Mouse (Mus musculus): ENCODE data around the gene Slc22a17. TPM values are rescaled to one million over a fixed set of nuclear protein-coding genes. Genes with fewer than 3 reads are reported as not detected.
A peak's percentile ranks its signal among the peaks of the same experiment; 100 is the strongest.

Gene Slc22a17
- total RNA-seq, 2 experiments from 2014 or later, result 1.4 to 3.0 TPM

- ATAC-seq (replicated peaks; ENCODE audit: poor library complexity), result no peak
Observed at GRCm38 (mm10) chr14:54903641-54904040, 9.3 kb downstream of the Slc22a17 start.

- peak; percentile 88 for ATAC-seq (replicated peaks; ENCODE audit: poor library complexity)
Observed at GRCm38 (mm10) chr14:54900383-54900782, 12.5 kb downstream of the Slc22a17 start.

DNA sequence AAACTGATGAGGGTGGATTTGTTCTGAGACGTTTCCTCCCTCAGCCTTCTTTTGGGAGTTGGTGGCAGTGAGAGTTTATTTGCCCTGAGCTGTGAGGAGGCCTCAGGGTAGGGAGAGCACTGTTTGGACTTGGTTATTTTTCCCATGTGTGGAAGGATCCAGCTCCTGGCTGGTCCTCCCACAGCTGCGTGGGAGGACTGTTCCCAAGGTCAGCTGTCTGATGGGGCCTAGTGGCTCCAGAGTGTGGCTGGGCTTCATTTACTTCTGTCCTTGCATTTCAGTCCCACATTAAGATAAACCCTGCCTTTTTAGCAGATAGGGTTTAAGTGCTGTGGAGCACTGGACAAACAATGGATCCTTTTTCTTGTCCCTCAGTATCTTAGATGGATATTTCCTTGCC, 15.5 kb downstream of the Slc22a17 start:
- ATAC-seq (replicated peaks; ENCODE audit: poor library complexity), result no peak

- ATAC-seq (replicated peaks; ENCODE audit: poor library complexity), result peak; percentile 20
Observed at GRCm38 (mm10) chr14:54894296-54895151, 18.4 kb downstream of the Slc22a17 start.

GRCm38 (mm10) chr14:54893651-54894181, 19.2 kb downstream of the Slc22a17 start:
- peak; percentile 97 for ATAC-seq (replicated peaks; ENCODE audit: poor library complexity)

GRCm38 (mm10) chr14:54892200-54892599, 20.7 kb downstream of the Slc22a17 start, which contains the start of gene Pabpn1:
Gene Pabpn1, plus strand, starts transcription at chr14:54892500.
- ATAC-seq (replicated peaks; ENCODE audit: poor library complexity), result no peak

DNA sequence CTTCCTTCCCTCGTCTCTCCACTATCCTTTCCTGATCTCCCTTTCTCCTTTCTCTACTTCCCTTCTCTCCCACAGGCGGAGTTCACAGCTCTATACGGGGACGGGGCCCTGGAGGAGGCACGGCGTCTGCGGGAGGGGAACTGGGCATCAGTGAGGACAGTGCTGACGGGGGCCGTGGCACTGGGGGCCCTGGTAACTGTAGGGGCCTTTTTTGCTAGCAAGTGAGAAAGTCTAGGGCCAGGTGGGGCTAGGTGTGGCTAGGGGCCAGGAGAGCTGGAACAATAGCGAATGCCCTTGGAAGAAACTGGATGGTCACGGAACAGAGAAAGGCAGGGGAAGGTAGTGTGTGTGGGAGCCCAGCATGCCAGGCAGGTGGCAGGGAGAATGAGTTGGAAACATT, 27.6 kb downstream of the Slc22a17 start:
- no peak for ATAC-seq (replicated peaks; ENCODE audit: poor library complexity)

- no peak; the same call in 1 of the 2 replicates for ATAC-seq (replicated peaks; ENCODE audit: poor library complexity)
Observed at GRCm38 (mm10) chr14:54884022-54884712, 28.8 kb downstream of the Slc22a17 start.

GRCm38 (mm10) chr14:54883154-54884021, 29.5 kb downstream of the Slc22a17 start, which contains the start of the genes Bcl2l2 and Gm20521:
Gene Bcl2l2, plus strand, starts transcription at chr14:54883377.
Gene Gm20521, plus strand, starts transcription at chr14:54883441.
- peak; percentile 99 for ATAC-seq (replicated peaks; ENCODE audit: poor library complexity)

- ATAC-seq (replicated peaks; ENCODE audit: poor library complexity), result peak; percentile 69
Observed at GRCm38 (mm10) chr14:54877048-54877715, 35.8 kb downstream of the Slc22a17 start, which contains the start of gene Ppp1r3e. Gene Ppp1r3e, minus strand, starts transcription at chr14:54877550.

DNA sequence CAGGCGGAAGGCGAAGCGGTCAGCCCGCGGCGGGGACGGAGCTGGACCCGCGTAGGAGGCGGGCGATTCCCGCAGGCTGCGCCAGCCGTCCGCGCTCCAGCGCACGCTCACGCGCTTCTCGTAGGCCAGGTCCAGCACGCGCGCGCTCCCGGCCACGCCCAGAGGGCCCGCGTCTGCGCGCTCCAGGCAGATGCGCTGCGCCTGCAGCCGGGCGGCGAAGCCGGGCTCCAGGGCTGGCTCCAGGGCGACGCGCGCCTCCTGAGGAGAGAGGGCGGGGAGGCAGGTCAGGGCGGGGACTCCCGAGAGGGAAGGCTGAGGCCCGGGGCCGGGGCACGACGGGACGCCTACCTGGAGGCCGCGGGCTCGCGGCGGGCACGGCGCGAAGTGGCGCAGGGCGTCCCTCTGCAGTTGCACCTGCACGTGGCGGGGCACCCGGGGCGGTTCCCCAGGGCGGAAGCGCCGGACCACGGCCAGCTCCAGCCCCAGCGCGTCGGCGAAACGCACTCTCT, 36.3 kb downstream of the Slc22a17 start:
- ATAC-seq (replicated peaks; ENCODE audit: poor library complexity), result peak; percentile 81

GRCm38 (mm10) chr14:54875844-54876538, 36.9 kb downstream of the Slc22a17 start:
- peak; percentile 21; the same call in 1 of the 2 replicates for ATAC-seq (replicated peaks; ENCODE audit: poor library complexity)

GRCm38 (mm10) chr14:54874165-54874564, 38.8 kb downstream of the Slc22a17 start:
- ATAC-seq (replicated peaks; ENCODE audit: poor library complexity), result no peak

DNA sequence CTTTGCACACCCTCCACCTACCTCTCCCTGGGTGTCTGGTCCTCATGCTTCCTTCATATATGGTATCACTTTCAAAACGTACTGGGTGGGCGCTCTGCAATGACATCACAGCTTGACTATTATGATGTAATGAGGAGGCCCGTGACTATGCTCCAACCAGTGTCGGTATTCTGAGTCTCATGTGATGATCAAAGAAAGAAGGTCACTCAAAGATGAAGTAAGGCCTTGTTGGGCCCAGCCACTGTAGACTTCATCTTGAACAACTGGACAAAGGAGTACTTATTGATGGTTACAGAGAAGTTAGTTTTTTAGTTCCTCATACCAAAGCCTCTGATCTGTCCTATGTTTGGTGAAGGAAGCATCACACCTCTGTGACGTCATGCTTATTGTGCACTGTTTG, 42.1 kb downstream of the Slc22a17 start, which contains the start of gene Homez:
Homez (minus strand) TSS at position 101 of the 400 bp plus-strand sequence.
- ATAC-seq (replicated peaks; ENCODE audit: poor library complexity), result no peak

GRCm38 (mm10) chr14:54868026-54868425, 44.9 kb downstream of the Slc22a17 start:
- no peak for ATAC-seq (replicated peaks; ENCODE audit: poor library complexity)

DNA sequence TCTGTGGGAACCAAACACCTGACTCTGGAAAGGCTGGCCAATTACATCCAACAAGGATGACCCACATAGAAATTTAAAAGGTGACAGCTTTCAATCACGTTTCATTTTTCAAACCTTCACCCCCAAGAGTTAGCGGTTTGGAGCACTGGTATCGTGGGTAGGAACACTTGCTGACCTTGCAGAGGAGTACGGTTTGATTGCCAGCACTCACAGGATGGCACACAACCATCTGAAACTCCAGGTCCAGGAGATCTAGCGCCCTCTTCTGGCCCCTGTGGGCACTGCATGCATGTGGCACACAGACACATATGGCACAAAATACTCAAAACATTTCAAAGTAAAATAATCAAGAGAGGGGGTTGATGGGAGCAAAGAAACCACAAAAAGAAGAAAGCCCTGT, 46.0 kb downstream of the Slc22a17 start:
- no peak for ATAC-seq (replicated peaks; ENCODE audit: poor library complexity)

DNA sequence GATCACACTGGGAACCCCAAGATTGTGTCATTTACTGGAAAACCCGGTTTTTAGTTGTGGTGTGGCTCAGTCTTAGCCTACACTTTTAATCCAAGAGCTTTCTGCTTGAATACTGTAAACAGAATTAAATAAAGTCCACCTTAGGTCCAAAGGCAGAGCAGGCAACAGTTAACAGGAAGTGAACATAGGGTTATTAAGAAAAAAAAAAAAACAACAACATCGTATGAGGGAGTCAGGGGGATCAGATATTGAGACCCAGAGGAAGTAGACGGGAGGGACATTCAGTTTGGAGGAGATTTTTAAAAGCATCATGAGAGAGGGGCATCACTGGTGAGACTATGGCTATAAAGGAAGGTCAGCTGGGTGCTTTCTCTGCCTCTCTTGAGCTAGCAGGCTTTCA, 46.7 kb downstream of the Slc22a17 start:
- ATAC-seq (replicated peaks; ENCODE audit: poor library complexity), result no peak

DNA sequence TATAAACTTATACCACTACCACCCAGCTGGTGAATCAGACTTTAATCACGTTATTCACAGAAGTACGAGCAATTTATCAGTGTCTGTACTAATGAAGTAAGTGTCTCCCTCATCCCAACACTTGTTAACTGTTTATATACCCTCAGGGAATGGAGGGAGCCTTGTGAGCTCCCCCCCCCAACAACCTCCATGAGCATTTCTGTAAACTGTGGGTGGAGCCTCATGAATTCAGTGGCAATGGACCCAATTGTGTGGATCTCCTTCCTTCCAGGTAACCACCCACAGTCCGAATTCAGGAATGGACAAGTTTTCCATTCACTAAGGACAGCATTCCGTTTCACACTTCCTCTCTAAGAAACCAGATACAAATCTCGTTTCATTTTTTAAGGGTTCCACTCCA, 47.3 kb downstream of the Slc22a17 start:
- ATAC-seq (replicated peaks; ENCODE audit: poor library complexity), result no peak

Data from megakaryocyte progenitor cell, adult 5-6 weeks (primary cell).